Mouse (Mus musculus) left cerebral cortex, adult 2 months (tissue): Measurements from ENCODE around the gene Gmcl1. TPM values are rescaled to one million over a fixed set of nuclear protein-coding genes. Genes with fewer than 3 reads are reported as not detected.

ENCODE experiments used
- DNase-seq, 2 experiments: peaks; one replicate each; pipeline ENCODE4 v3.0.0; 2021 to 2022; ENCODE audit warnings: low spot score in 2 of 2, mixed read lengths in 1 of 2; ENCODE audit errors: extremely low spot score in 1 of 2
- H3K27ac ChIP-seq: fragments of 200-600 bp; 2 replicates; pipeline ENCODE4 v1.8.1; 2022
- H3K4me3 ChIP-seq: fragments of 200-600 bp; 2 replicates; pipeline ENCODE4 v1.8.1; 2022
- CTCF ChIP-seq: fragments of 200-600 bp; IDR thresholded peaks from 2 replicates; pipeline ENCODE4 v1.8.1; 2022; ENCODE audit warnings: antibody characterized with exemption, mild to moderate bottlenecking, moderate library complexity
- intact Hi-C: fragments of 180-260 bp; cut with DNase I; formaldehyde crosslinking; loops from one replicate; pipeline ENCODE4 v1.15.1; 2025
- total RNA-seq, 2 experiments: library from RNA; stranded (reverse); gene quantifications; 2 replicates each; pipeline ENCODE4 v1.2.3; 2021

Gmcl1 gene
- total RNA-seq, 2 experiments from 2014 or later = 34.4 to 36.2 TPM

- Histone ChIP-seq H3K4me3 (no peak overlapping the region), H3K27ac (no peak overlapping the region)
- TF ChIP-seq CTCF = no peak
- no peak for DNase-seq
- intact Hi-C loops = no loop called here
Observed at GRCm38 (mm10) chr6:86653026-86653425, 80.2 kb downstream of the Gmcl1 start.

GRCm38 (mm10) chr6:86646143-86646542 lies 87.0 kb downstream of the Gmcl1 start:
- Histone ChIP-seq H3K4me3 (no peak overlapping the region), H3K27ac (no peak overlapping the region)
- no peak for DNase-seq
- TF ChIP-seq CTCF = no peak
- intact Hi-C loops = no loop called here

GRCm38 (mm10) chr6:86645551-86645950 lies 87.6 kb downstream of the Gmcl1 start:
- intact Hi-C loops = no loop called here
- Histone ChIP-seq H3K27ac (no peak overlapping the region), H3K4me3 (no peak overlapping the region)
- DNase-seq = no peak
- no peak for TF ChIP-seq CTCF

DNA sequence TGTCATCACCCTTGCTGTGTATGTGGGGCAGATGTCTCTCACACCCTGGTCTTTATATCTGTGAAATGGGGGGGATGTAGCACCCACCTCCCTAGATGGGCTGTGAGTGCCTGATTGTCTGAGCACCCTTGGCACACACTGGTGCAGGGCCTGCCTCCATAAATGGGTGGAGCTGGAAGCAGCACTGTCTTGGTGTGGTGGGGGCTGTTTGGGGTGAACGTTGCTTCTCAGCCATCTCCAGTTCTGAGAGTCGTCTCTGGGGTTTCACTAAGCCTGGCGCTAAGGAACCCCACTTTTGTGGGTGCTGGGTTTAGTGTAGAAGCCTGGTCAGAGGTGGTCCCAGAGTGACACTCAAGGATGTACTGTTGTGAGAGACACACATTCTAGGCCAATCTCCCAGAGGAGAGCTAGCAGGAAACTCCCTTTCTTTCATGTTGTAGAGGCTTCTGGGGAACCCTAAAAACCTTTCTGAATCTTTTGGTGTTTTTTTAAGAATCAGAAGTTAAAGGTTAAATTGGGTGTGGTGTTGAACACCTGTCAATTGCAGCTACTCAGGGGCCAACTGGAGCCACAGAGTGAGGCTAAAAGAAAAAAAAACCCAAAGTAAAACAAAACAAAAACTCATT lies 88.3 kb downstream of the Gmcl1 start:
- intact Hi-C loops = no loop called here
- H3K27ac ChIP-seq = no peak overlapping the region
- no peak for DNase-seq
- TF ChIP-seq CTCF = no peak
- H3K4me3 ChIP-seq = no peak overlapping the region

Other genes with a start within 250 kb of the Gmcl1 start
- 100 to 1,000 TPM; 174 to 176 TPM for gene Pcbp1, start 207.1 kb downstream of the Gmcl1 start, total RNA-seq
- gene Asprv1, start 105.2 kb downstream of the Gmcl1 start, total RNA-seq = 1 to 10 TPM; 1.8 to 2.5 TPM
- gene Mxd1, start 64.2 kb downstream of the Gmcl1 start, total RNA-seq = 10 to 100 TPM; 23.1 to 25.2 TPM
- gene Snrnp27, start 48.9 kb downstream of the Gmcl1 start, total RNA-seq = 10 to 100 TPM; 52.5 to 55.7 TPM
- 1 to 10 TPM; 6.5 to 7.7 TPM for gene Anxa4, start 60.2 kb upstream of the Gmcl1 start, total RNA-seq
- 100 to 1,000 TPM; 442 to 463 TPM for gene Aak1, start 116.1 kb upstream of the Gmcl1 start, total RNA-seq